In the genomic region with DNA sequence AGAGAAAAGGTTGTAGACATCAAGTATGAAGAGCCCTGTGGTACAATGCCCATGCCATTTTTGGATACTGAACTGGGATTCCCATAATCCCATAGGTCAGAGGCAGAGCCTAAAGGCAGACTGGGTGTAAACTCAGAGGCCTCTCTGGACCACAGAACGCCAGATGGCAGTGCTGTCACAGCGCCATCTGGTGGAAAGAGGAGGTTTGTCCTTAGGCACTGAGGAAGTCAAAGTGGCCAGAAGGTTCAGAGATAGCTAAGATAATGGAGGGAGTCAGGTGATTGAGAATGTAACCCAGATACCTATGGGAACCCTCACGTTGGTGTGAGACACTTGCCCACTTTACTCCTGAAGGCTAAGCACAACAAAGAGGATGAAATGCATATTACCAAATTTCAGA, we compare ENCODE assay signal across 1 mouse cellular context.
A peak's percentile ranks its signal among the peaks of the same experiment; 100 is the strongest.
TF ChIP-seq lines count a peak whose summit lies in the region.

No protein-coding gene starts in this region.

TF ChIP-seq in MEL, 35 proteins besides CTCF, POLR2A, EP300 and RAD21 (continued from another document):
- TF ChIP-seq TCF12 (IDR thresholded peaks at IDR 0.05; ENCODE audit: low read depth, low read length), result peak; percentile 32; the same call in 1 of the 2 replicates
- TF ChIP-seq JUND (IDR thresholded peaks at IDR 0.05; ENCODE audit: low read depth, low read length), result no peak
- TF ChIP-seq MAFK (IDR thresholded peaks at IDR 0.05; ENCODE audit: borderline replicate concordance, low read depth, low read length), result no peak
- no peak for TF ChIP-seq KAT2A (conservative IDR thresholded peaks at IDR 0.05; ENCODE audit: low read depth, low read length)
- TF ChIP-seq HCFC1 (IDR thresholded peaks at IDR 0.05; ENCODE audit: low read depth, low read length), result no peak
- no peak for TF ChIP-seq MYB (IDR thresholded peaks at IDR 0.05; ENCODE audit: low read depth, low read length)
- peak; percentile 37; the same call in 1 of the 2 replicates for TF ChIP-seq ETS1 (IDR thresholded peaks at IDR 0.05; ENCODE audit: low read depth, low read length)
- TF ChIP-seq POLR2AphosphoS2 (IDR thresholded peaks at IDR 0.05; ENCODE audit: low read length), result no peak
- peak; percentile 66 for TF ChIP-seq ZC3H11A (IDR thresholded peaks at IDR 0.05; ENCODE audit: low read depth, low read length)
